Mouse (Mus musculus) forebrain, postnatal 0 days (tissue): ENCODE data around the gene Cacna2d1. TPM values are rescaled to one million over a fixed set of nuclear protein-coding genes. Genes with fewer than 3 reads are reported as not detected.

ENCODE experiments used
- ATAC-seq: fragments of 200-750 bp; cut with Nextera tagmentation; 2 replicates; pipeline ENCODE4 v1.8.0; 2017; ENCODE audit warnings: mild to moderate bottlenecking, moderate library complexity
- DNase-seq: peaks from one replicate; pipeline ENCODE4 v3.0.0-alpha.2; 2015
- H3K27ac ChIP-seq: fragments of 300-500 bp; sonication (generic); 2 replicates; pipeline ENCODE4 v1.5.1; 2014; ENCODE audit warnings: low read depth, mild to moderate bottlenecking, antibody characterized with exemption, low read length, moderate library complexity, mixed read lengths
- H3K27me3 ChIP-seq: fragments of 300-500 bp; sonication (generic); 2 replicates; pipeline ENCODE4 v1.6.1; 2014; ENCODE audit warnings: mild to moderate bottlenecking, low read length, mixed read lengths; ENCODE audit not compliant: insufficient read depth
- H3K36me3 ChIP-seq: fragments of 300-500 bp; sonication (generic); 2 replicates; pipeline ENCODE4 v1.6.1; 2014; ENCODE audit warnings: mild to moderate bottlenecking, moderate library complexity; ENCODE audit not compliant: insufficient read depth
- H3K4me1 ChIP-seq: fragments of 300-500 bp; sonication (generic); 2 replicates; pipeline ENCODE4 v1.6.1; 2014; ENCODE audit warnings: antibody characterized with exemption; ENCODE audit not compliant: insufficient read depth
- H3K4me2 ChIP-seq: fragments of 300-500 bp; sonication (generic); 2 replicates; pipeline ENCODE4 v1.6.1; 2014; ENCODE audit warnings: low read depth, mild to moderate bottlenecking, moderate library complexity
- H3K4me3 ChIP-seq: fragments of 300-500 bp; sonication (generic); 2 replicates; pipeline ENCODE4 v1.5.1; 2014; ENCODE audit warnings: low read depth, low read length, mixed read lengths
- H3K9ac ChIP-seq: fragments of 300-500 bp; sonication (generic); 2 replicates; pipeline ENCODE4 v1.6.1; 2014; ENCODE audit warnings: mild to moderate bottlenecking
- H3K9me3 ChIP-seq: fragments of 300-500 bp; sonication (generic); 2 replicates; pipeline ENCODE4 v1.6.1; 2016; ENCODE audit warnings: low read length
- CTCF ChIP-seq: sonication (generic); IDR thresholded peaks from 2 replicates; pipeline ENCODE4 v1.5.1; 2016; ENCODE audit warnings: antibody characterized with exemption, control low read depth, low read depth
- WGBS: fragments of 180-500 bp; shearing (Covaris S2); extraction: QIAGEN DNeasy Blood & Tissue Kit; methylation state at CpG from one replicate; pipeline ENCODE4 v1.1.7; 2014; 5-methylcytosine and 5-hydroxymethylcytosine counted together
- polyA plus RNA-seq: library from polyadenylated mRNA; unstranded; fragments of >200 nt; fragmentation: Nextera tagmentation; extraction: Ambion mirVana; gene quantifications from 2 replicates; pipeline ENCODE4 v1.2.1, GENCODE M21; 2015
- total RNA-seq: library from RNA; depleted of rRNA; stranded (reverse); fragments of >200 nt; gene quantifications from 2 replicates; pipeline ENCODE4 v1.2.3, GENCODE M21; 2014

The Cacna2d1 gene
- total and polyA plus RNA-seq, 2 experiments from 2014 or later, result 28.5 to 80.4 TPM

- Histone ChIP-seq H3K4me2 (no peak overlapping the region), H3K27me3 (no peaks in the 10 kb centered on the region), H3K27ac (no peak overlapping the region), H3K4me3 (no peak overlapping the region), H3K4me1 (no peaks in the 10 kb centered on the region), H3K36me3 (0 out of 2 replicates have a peak, but pooled peaks cover 5% of the 10 kb centered on the region), H3K9me3 (no peaks in the 10 kb centered on the region), H3K9ac (no peak overlapping the region)
- 77% methylated on average over 3 of the region's 3 CpGs for WGBS
- no peak for ATAC-seq
- TF ChIP-seq CTCF, result no peak
- no peak for DNase-seq
These were observed 421.3 kb downstream of the Cacna2d1 start for GRCm38 (mm10) chr5:16355816-16356215.

- Histone ChIP-seq H3K9me3 (no peaks in the 10 kb centered on the region), H3K27ac (no peak overlapping the region), H3K27me3 (no peaks in the 10 kb centered on the region), H3K9ac (no peak overlapping the region), H3K4me1 (no peaks in the 10 kb centered on the region), H3K36me3 (0 out of 2 replicates have a peak, but pooled peaks cover 5% of the 10 kb centered on the region), H3K4me3 (no peak overlapping the region), H3K4me2 (no peak overlapping the region)
- TF ChIP-seq CTCF, result no peak
- DNase-seq (no peak), ATAC-seq (no peak)
- WGBS, result 88% methylated on average over 4 of the region's 4 CpGs
These were observed 423.2 kb downstream of the Cacna2d1 start for GRCm38 (mm10) chr5:16357709-16358108.

GRCm38 (mm10) chr5:16362076-16362475 is 427.6 kb downstream of the Cacna2d1 start:
- no peak for DNase-seq
- Histone ChIP-seq H3K9me3 (no peaks in the 10 kb centered on the region), H3K36me3 (0 out of 2 replicates have a peak, but pooled peaks cover 8% of the 10 kb centered on the region), H3K9ac (no peak overlapping the region), H3K4me2 (no peak overlapping the region), H3K4me1 (no peaks in the 10 kb centered on the region), H3K27ac (no peak overlapping the region), H3K4me3 (no peak overlapping the region), H3K27me3 (no peaks in the 10 kb centered on the region)
- ATAC-seq, result no peak
- WGBS, result 87% methylated on average over 2 of the region's 2 CpGs
- TF ChIP-seq CTCF, result no peak

DNA sequence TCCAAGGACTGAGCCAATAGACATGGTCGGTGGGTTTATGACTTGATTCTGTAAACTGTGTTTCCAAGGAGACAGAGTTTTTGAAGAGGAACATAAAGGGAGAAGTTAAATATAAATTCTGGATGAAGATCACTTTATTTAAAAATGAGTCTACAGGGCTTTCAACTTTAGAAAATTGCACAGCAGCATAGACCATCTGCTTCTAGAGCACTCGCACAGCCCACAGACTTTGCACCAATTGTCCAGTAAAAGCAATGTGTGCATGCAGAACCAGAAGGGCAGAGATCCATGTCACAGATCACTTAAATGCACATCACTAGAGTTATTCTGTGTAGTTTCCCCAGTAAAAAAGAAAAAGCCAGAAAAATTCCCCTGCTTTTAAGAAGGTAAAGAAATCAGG is 428.7 kb downstream of the Cacna2d1 start:
- H3K4me3 ChIP-seq, result no peak overlapping the region
- H3K27ac ChIP-seq, result no peak overlapping the region
- no peaks in the 10 kb centered on the region for H3K9me3 ChIP-seq
- H3K36me3 ChIP-seq, result 0 out of 2 replicates have a peak, but pooled peaks cover 8% of the 10 kb centered on the region
- H3K27me3 ChIP-seq, result no peaks in the 10 kb centered on the region
- no peak for TF ChIP-seq CTCF
- H3K4me1 ChIP-seq, result no peaks in the 10 kb centered on the region
- no peak overlapping the region for H3K4me2 ChIP-seq
- DNase-seq (no peak), ATAC-seq (peak; percentile 18; the same call in 1 of the 2 replicates)
- no peak overlapping the region for H3K9ac ChIP-seq
- 74% methylated on average over 2 of the region's 2 CpGs for WGBS

GRCm38 (mm10) chr5:16370706-16371105 is 436.2 kb downstream of the Cacna2d1 start:
- Histone ChIP-seq H3K27me3 (no peaks in the 10 kb centered on the region), H3K4me1 (no peaks in the 10 kb centered on the region), H3K27ac (no peak overlapping the region), H3K4me2 (no peak overlapping the region), H3K4me3 (no peak overlapping the region), H3K9ac (no peak overlapping the region), H3K36me3 (no peaks in the 10 kb centered on the region), H3K9me3 (no peaks in the 10 kb centered on the region)
- no peak for TF ChIP-seq CTCF
- 87% methylated on average over 8 of the region's 8 CpGs for WGBS
- no peak for ATAC-seq
- DNase-seq, result no peak

DNA sequence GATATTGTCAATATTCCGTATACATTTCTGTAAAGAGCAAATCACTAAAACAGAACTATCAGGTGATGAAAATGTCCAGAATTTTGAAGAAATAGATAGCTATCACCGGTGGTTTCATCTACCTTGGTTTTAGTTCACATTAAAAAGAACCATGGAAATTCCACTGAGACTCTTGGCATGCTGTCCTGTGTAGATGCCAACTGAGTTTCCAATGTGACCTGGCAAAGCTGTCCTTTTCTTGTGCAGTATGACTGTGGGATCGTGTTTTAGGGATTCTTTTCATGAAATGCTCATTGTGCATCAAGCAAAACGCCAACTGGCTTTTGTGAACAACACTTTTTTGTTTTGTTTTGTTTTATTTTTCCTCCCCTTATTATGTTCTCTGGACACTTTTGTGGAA is 439.5 kb downstream of the Cacna2d1 start:
- WGBS, result 61% methylated on average over 4 of the region's 4 CpGs

DNA sequence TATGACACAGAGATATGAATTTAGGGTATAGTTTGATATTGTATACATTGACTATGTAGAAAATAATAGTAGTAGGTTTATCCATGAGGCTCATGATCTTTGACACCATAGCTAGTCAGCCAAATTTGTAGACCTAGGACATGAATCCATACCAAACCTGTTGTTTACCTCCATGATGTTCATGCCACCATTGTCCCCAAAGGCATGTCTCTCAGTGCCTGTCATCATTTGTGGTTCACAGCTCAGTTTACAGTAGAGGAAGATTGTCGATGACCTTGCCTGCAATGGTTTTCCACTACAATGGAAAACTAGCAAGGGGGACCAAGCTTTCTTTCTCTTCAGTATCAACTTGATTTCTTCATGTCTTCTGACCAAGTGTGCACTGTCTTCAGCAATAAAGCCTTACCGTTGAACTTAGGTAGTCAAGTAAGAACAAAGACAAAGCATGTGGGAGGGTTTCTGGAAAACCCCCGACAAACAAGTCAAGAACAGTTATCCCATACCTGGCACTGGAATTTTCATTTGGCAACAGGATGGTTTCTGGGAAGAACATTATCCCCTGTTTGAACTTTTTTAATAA is 441.9 kb downstream of the Cacna2d1 start:
- no peaks in the 10 kb centered on the region for H3K9me3 ChIP-seq
- ATAC-seq (no peak), DNase-seq (no peak)
- no peak overlapping the region for H3K4me3 ChIP-seq
- WGBS, result 95% methylated on average over 3 of the region's 3 CpGs
- H3K9ac ChIP-seq, result no peak overlapping the region
- H3K36me3 ChIP-seq, result no peaks in the 10 kb centered on the region
- H3K27ac ChIP-seq, result no peak overlapping the region
- TF ChIP-seq CTCF, result no peak
- H3K4me2 ChIP-seq, result no peak overlapping the region
- H3K27me3 ChIP-seq, result no peaks in the 10 kb centered on the region
- H3K4me1 ChIP-seq, result no peaks in the 10 kb centered on the region

More for the DNA sequence above, 439.5 kb downstream of the Cacna2d1 start:
- ATAC-seq, result no peak
- no peak overlapping the region for H3K4me3 ChIP-seq
- H3K36me3 ChIP-seq, result no peaks in the 10 kb centered on the region
- no peak overlapping the region for H3K27ac ChIP-seq
- no peak overlapping the region for H3K4me2 ChIP-seq
- no peak for TF ChIP-seq CTCF
- H3K9me3 ChIP-seq, result no peaks in the 10 kb centered on the region
- no peaks in the 10 kb centered on the region for H3K27me3 ChIP-seq
- peak; percentile 10 for DNase-seq
- no peak overlapping the region for H3K9ac ChIP-seq
- no peaks in the 10 kb centered on the region for H3K4me1 ChIP-seq
